Mouse (Mus musculus): ENCODE measurements around the gene Maml3. TPM values are rescaled to one million over a fixed set of nuclear protein-coding genes. Genes with fewer than 3 reads are reported as not detected.

The Maml3 gene
- polyA plus RNA-seq, 1 experiment from 2014 or later, result 8.6 TPM

- H3K4me2 ChIP-seq (replicated peaks), result peak overlapping the region; percentile 37
- 9% methylated on average over 4 of the region's 4 CpGs for WGBS
- peak overlapping the region; percentile 95 for H3K27ac ChIP-seq
- H3K27me3 ChIP-seq, result no peaks in the 10 kb centered on the region
- H3K9ac ChIP-seq (replicated peaks), result peak overlapping the region; percentile 57
- no peaks in the 10 kb centered on the region for H3K36me3 ChIP-seq
- H3K4me1 ChIP-seq (replicated peaks), result peaks cover 42% of the 10 kb centered on the region
- no peak overlapping the region for H3K4me3 ChIP-seq (replicated peaks)
- no peaks in the 10 kb centered on the region for H3K9me3 ChIP-seq
- ATAC-seq, result peak; percentile 89
Measured at GRCm38 (mm10) chr3:51963891-51964593, 140.8 kb downstream of the Maml3 start.

DNA sequence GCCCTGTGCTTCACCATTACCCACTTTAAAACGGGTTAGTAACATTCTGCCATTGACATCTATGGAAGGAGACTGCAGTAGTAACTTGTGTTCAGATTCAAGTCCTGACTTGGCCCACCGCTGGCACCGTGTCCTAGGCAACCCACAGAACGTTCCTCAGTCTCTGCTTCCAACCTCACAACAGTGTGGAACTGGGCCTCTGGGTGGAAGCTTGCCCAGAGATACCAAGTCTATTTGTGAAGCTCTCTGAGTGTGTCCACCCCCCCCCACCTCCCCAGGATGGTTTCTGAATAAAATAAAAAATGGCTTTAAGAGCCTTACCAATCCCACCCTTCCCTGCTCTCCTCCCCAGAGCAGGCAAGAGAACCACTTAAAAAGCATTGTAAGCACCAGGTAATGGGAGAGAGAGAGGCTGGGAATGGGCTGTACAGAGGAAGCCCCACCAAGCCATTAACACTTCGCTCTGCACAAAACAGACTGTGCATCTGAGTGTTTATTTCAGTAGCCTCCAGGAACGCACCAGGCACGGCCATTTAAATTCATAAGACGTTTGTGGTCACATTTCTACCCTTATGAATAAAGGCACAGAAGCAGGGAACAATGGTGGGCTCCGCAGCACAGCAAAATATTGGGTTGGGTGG, 141.6 kb downstream of the Maml3 start:
- Histone ChIP-seq H3K27ac (peak overlapping the region; percentile 95), H3K9me3 (no peaks in the 10 kb centered on the region), H3K36me3 (no peaks in the 10 kb centered on the region), H3K27me3 (no peaks in the 10 kb centered on the region), H3K4me3 (replicated peaks) (no peak overlapping the region), H3K4me2 (replicated peaks) (peak overlapping the region; percentile 37), H3K9ac (replicated peaks) (peak overlapping the region; percentile 57), H3K4me1 (replicated peaks) (peaks cover 40% of the 10 kb centered on the region)
- 55% methylated on average over 9 of the region's 9 CpGs for WGBS
- peak; percentile 63 for ATAC-seq

GRCm38 (mm10) chr3:51958751-51959150, 146.1 kb downstream of the Maml3 start:
- 100% methylated on average over 2 of the region's 2 CpGs for WGBS
- Histone ChIP-seq H3K36me3 (no peaks in the 10 kb centered on the region), H3K4me3 (replicated peaks) (no peak overlapping the region), H3K4me1 (replicated peaks) (peaks cover 28% of the 10 kb centered on the region), H3K9ac (replicated peaks) (no peak overlapping the region), H3K27ac (no peak overlapping the region), H3K9me3 (no peaks in the 10 kb centered on the region), H3K27me3 (no peaks in the 10 kb centered on the region), H3K4me2 (replicated peaks) (no peak overlapping the region)
- ATAC-seq, result no peak

GRCm38 (mm10) chr3:51954441-51954840, 150.4 kb downstream of the Maml3 start:
- Histone ChIP-seq H3K36me3 (no peaks in the 10 kb centered on the region), H3K4me2 (replicated peaks) (no peak overlapping the region), H3K27me3 (no peaks in the 10 kb centered on the region), H3K9ac (replicated peaks) (no peak overlapping the region), H3K9me3 (no peaks in the 10 kb centered on the region), H3K4me3 (replicated peaks) (no peak overlapping the region), H3K4me1 (replicated peaks) (peaks cover 21% of the 10 kb centered on the region), H3K27ac (0 out of 2 replicates have a peak overlapping the region, but pooled peaks have one; percentile 4)
- 79% methylated on average over 4 of the region's 4 CpGs for WGBS
- ATAC-seq, result no peak

- Histone ChIP-seq H3K4me3 (replicated peaks) (no peak overlapping the region), H3K9ac (replicated peaks) (no peak overlapping the region), H3K36me3 (no peaks in the 10 kb centered on the region), H3K27ac (no peak overlapping the region), H3K4me1 (replicated peaks) (peaks cover 21% of the 10 kb centered on the region), H3K4me2 (replicated peaks) (no peak overlapping the region), H3K9me3 (no peaks in the 10 kb centered on the region), H3K27me3 (no peaks in the 10 kb centered on the region)
- no peak for ATAC-seq
- WGBS, result 72% methylated on average over 11 of the region's 11 CpGs
Measured at GRCm38 (mm10) chr3:51953927-51954326, 150.9 kb downstream of the Maml3 start.

- Histone ChIP-seq H3K9me3 (no peaks in the 10 kb centered on the region), H3K4me1 (replicated peaks) (peaks cover 21% of the 10 kb centered on the region), H3K9ac (replicated peaks) (no peak overlapping the region), H3K4me3 (replicated peaks) (no peak overlapping the region), H3K36me3 (no peaks in the 10 kb centered on the region), H3K4me2 (replicated peaks) (peak overlapping the region; percentile 17; the same call in 1 of the 2 replicates), H3K27me3 (no peaks in the 10 kb centered on the region), H3K27ac (no peak overlapping the region)
- 78% methylated on average over 33 of the region's 33 CpGs for WGBS
- ATAC-seq, result no peak
Measured at GRCm38 (mm10) chr3:51952728-51953623, 151.9 kb downstream of the Maml3 start.

- WGBS, result 83% methylated on average over 9 of the region's 9 CpGs
Measured at GRCm38 (mm10) chr3:51952267-51952666, 152.6 kb downstream of the Maml3 start.

GRCm38 (mm10) chr3:51949651-51950050, 155.2 kb downstream of the Maml3 start:
- Histone ChIP-seq H3K9ac (replicated peaks) (no peak overlapping the region), H3K27me3 (no peaks in the 10 kb centered on the region), H3K9me3 (no peaks in the 10 kb centered on the region), H3K4me3 (replicated peaks) (no peak overlapping the region), H3K36me3 (no peaks in the 10 kb centered on the region), H3K4me1 (replicated peaks) (peaks cover 18% of the 10 kb centered on the region), H3K27ac (no peak overlapping the region), H3K4me2 (replicated peaks) (no peak overlapping the region)
- no peak for ATAC-seq
- 90% methylated on average over 8 of the region's 8 CpGs for WGBS

More at GRCm38 (mm10) chr3:51952267-51952666, 152.6 kb downstream of the Maml3 start:
- Histone ChIP-seq H3K27me3 (no peaks in the 10 kb centered on the region), H3K4me3 (replicated peaks) (no peak overlapping the region), H3K4me1 (replicated peaks) (peaks cover 21% of the 10 kb centered on the region), H3K9me3 (no peaks in the 10 kb centered on the region), H3K4me2 (replicated peaks) (no peak overlapping the region), H3K9ac (replicated peaks) (no peak overlapping the region), H3K36me3 (no peaks in the 10 kb centered on the region), H3K27ac (no peak overlapping the region)
- 0 out of 2 replicates have a peak, but pooled peaks have one; percentile 37 for ATAC-seq

GRCm38 (mm10) chr3:51947168-51947567, 157.7 kb downstream of the Maml3 start:
- 86% methylated on average over 3 of the region's 3 CpGs for WGBS
- no peak overlapping the region for H3K4me3 ChIP-seq (replicated peaks)
- H3K9ac ChIP-seq (replicated peaks), result no peak overlapping the region
- no peaks in the 10 kb centered on the region for H3K27me3 ChIP-seq
- H3K4me1 ChIP-seq (replicated peaks), result peaks cover 2% of the 10 kb centered on the region; the same call in 1 of the 2 replicates
- no peak overlapping the region for H3K4me2 ChIP-seq (replicated peaks)
- no peaks in the 10 kb centered on the region for H3K9me3 ChIP-seq
- no peaks in the 10 kb centered on the region for H3K36me3 ChIP-seq
- ATAC-seq, result no peak
- H3K27ac ChIP-seq, result no peak overlapping the region

- H3K27me3 ChIP-seq, result no peaks in the 10 kb centered on the region
- no peak overlapping the region for H3K4me3 ChIP-seq (replicated peaks)
- no peaks in the 10 kb centered on the region for H3K9me3 ChIP-seq
- no peak overlapping the region for H3K27ac ChIP-seq
- no peak overlapping the region for H3K9ac ChIP-seq (replicated peaks)
- 76% methylated on average over 8 of the region's 8 CpGs for WGBS
- H3K4me1 ChIP-seq (replicated peaks), result peaks cover 5% of the 10 kb centered on the region; the same call in 1 of the 2 replicates
- no peaks in the 10 kb centered on the region for H3K36me3 ChIP-seq
- ATAC-seq, result no peak
- H3K4me2 ChIP-seq (replicated peaks), result no peak overlapping the region
Measured at GRCm38 (mm10) chr3:51943642-51944041, 161.2 kb downstream of the Maml3 start.

GRCm38 (mm10) chr3:51941781-51942180, 163.1 kb downstream of the Maml3 start:
- Histone ChIP-seq H3K9me3 (no peaks in the 10 kb centered on the region), H3K27me3 (no peaks in the 10 kb centered on the region), H3K36me3 (no peaks in the 10 kb centered on the region), H3K27ac (no peak overlapping the region), H3K4me3 (replicated peaks) (no peak overlapping the region), H3K9ac (replicated peaks) (no peak overlapping the region), H3K4me2 (replicated peaks) (no peak overlapping the region), H3K4me1 (replicated peaks) (peaks cover 5% of the 10 kb centered on the region; the same call in 1 of the 2 replicates)
- ATAC-seq, result no peak
- 78% methylated on average over 8 of the region's 8 CpGs for WGBS

DNA sequence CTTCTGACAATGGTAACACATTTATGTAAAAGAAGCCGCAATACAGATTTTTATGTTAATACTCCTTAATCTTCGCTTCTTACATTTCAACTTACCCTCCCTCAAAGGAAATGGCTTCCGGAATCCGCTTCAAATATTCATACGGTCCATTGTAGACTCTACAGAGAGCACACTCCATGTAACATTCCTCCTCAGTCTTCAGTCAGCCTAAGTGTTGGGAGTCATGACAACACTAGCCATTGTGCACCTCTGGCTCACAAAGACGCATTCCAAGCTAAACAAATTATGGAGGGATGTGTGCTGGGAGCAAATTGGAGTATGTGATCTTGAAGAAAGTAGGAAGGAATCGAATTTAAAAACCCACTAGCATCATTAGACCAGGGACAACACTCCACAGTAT, 165.0 kb downstream of the Maml3 start:
- H3K9ac ChIP-seq (replicated peaks), result no peak overlapping the region
- no peak for ATAC-seq
- H3K36me3 ChIP-seq, result no peaks in the 10 kb centered on the region
- no peaks in the 10 kb centered on the region for H3K27me3 ChIP-seq
- WGBS, result 61% methylated on average over 7 of the region's 7 CpGs
- H3K9me3 ChIP-seq, result no peaks in the 10 kb centered on the region
- H3K4me1 ChIP-seq (replicated peaks), result peaks cover 5% of the 10 kb centered on the region; the same call in 1 of the 2 replicates
- H3K4me2 ChIP-seq (replicated peaks), result no peak overlapping the region
- H3K4me3 ChIP-seq (replicated peaks), result no peak overlapping the region
- no peak overlapping the region for H3K27ac ChIP-seq

Data from midbrain, embryonic 13.5 days (tissue).